Mouse (Mus musculus) megakaryocyte, adult 5-6 weeks (primary cell): Measurements from ENCODE around the gene Ak3. TPM values are rescaled to one million over a fixed set of nuclear protein-coding genes. Genes with fewer than 3 reads are reported as not detected.
A peak's percentile ranks its signal among the peaks of the same experiment; 100 is the strongest.
"Not testable (repeated sequence)": the region's sequence is repeated elsewhere in the genome, so short reads cannot be mapped to it uniquely, and the experiment has no call there.

Source experiments
- ATAC-seq: 2 replicates; pipeline ENCODE4 v1.8.0; 2016; ENCODE audit warnings: mild to moderate bottlenecking, inconsistent platforms; ENCODE audit not compliant: poor library complexity, severe bottlenecking
- total RNA-seq, 2 experiments: library from RNA; stranded (forward) in 1 of 2; stranded (reverse) in 1 of 2; fragments of 153-499, 151-499 nt in 1 of 2; fragments of 221-1000, 200-1000 nt in 1 of 2; gene quantifications; 2 replicates each; pipeline versions ENCODE4 v1.2.3 to v1.2.4; 2015 to 2017

Gene Ak3
- total RNA-seq, 2 experiments from 2014 or later: 18.2 to 30.7 TPM

- ATAC-seq: no peak
These were observed 2.4 kb downstream of the Ak3 start for GRCm38 (mm10) chr19:29045369-29045768.

DNA sequence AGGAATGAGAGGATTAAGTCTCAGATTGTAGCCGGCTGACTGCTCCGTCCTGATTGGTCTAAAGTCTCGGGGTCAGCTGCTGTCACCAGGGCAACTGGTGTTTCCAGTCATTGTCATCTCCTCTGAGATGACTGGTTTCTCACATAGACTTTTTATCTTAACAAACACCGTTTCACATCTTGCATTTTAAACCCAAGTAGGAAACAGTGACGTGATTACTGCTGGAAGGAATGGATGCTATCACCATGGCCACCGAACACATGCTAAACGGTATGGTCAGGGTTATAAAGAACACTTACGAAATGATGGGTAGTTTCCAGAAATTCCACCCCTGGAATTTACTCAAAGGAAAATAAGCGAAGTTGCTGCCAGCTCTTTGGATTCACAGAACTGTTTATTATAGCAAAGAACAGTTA, 3.4 kb downstream of the Ak3 start:
- ATAC-seq: no peak

DNA sequence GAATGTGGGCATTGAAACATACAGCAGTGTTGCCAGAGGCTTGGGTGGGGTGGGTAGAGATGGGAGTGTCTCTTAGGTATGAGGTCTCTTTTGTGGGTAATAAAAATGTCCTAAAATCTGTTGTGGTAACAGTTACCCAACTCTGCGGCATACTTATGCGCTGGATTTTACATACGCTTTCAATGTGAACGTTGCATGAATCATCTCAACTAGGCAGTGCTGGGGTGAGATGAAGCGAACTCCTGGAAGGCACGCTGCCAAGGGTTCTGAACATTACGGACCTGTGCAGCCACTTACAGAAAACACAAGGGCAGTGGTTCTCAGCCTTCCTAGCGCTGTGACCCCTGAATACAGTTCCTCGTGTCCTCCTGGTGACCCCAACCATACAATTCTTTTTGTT, 5.1 kb downstream of the Ak3 start:
- ATAC-seq: peak; percentile 50

DNA sequence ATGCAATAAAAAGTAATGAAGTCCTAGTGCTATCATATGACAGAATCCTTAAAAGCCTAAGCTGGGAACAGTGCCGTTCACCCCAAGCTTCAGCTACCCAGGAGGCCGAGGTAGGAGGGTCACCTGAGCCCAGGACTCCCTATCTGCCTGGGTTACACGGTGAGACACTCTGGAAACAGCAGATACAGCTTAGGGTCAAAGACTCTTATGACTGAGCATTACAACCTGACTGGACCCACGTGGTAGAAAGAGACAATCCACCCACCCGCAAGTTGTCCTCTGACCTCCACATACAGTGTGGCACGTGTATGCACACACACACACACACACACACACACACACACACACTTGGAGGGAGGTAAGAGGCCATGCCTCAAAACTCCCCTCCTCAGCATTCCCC, 5.6 kb downstream of the Ak3 start:
- ATAC-seq: no peak

DNA sequence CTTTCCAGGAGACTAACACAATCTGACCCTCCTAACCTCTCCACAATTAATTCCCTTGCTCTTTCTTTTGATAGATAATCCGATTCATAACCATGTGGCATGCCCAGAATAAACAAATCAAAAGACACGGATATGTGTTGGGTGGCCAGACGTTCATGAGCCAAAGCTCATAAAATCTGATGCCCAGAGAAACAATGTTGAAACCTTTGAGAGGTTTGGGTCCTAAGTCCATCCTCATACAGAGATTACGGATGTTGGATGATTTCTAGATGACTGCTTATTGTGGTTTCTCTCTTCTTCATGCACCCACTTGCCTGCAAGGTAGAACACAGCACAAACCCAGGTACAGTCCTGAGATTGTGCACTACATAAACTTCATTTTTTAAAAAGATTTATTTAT, 7.6 kb downstream of the Ak3 start:
- no peak for ATAC-seq

- ATAC-seq: no peak
These were observed 8.4 kb downstream of the Ak3 start for GRCm38 (mm10) chr19:29039334-29039733.

DNA sequence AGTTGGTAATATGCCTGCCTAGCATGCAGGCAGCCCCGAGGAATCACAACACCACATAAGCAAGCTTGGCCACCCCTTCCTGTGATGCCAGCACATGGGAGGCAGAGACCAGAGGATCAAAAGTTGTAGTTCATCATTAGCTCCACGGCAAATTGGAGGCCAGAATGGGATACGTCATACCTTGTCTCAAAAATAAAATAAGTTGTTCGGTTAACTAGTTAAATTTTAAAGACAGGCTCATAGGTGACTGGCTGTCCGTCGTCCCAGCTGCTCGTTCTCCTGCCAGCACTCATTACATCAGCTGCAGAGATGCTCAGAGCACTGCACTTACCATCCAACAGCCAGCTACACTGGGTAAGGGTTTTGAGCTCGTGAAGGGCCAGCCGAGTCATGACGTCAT, 10.2 kb downstream of the Ak3 start:
- no peak for ATAC-seq

DNA sequence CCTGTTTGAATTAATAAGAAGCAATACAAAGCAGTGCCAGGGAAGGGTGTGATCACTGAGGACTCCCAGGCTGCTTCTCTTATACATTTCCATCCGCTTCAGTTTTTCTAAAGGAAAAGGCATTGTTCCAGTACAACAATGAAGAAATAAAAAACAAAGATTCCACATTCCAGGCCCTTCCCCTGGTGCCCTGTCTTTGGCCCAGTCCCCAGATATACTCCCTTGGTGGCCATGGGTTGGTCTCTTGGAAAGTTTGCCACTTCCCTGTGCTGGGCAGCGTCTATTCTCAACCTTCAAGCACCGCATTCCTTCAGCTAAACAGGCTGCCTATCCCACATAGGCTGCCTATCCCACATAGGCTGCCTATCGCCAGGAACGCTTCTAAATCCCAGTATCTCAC, 10.7 kb downstream of the Ak3 start:
- ATAC-seq: no peak

- no peak for ATAC-seq
These were observed 15.1 kb downstream of the Ak3 start for GRCm38 (mm10) chr19:29032662-29033061.

- ATAC-seq: no peak
These were observed 16.0 kb downstream of the Ak3 start for GRCm38 (mm10) chr19:29031788-29032187.

DNA sequence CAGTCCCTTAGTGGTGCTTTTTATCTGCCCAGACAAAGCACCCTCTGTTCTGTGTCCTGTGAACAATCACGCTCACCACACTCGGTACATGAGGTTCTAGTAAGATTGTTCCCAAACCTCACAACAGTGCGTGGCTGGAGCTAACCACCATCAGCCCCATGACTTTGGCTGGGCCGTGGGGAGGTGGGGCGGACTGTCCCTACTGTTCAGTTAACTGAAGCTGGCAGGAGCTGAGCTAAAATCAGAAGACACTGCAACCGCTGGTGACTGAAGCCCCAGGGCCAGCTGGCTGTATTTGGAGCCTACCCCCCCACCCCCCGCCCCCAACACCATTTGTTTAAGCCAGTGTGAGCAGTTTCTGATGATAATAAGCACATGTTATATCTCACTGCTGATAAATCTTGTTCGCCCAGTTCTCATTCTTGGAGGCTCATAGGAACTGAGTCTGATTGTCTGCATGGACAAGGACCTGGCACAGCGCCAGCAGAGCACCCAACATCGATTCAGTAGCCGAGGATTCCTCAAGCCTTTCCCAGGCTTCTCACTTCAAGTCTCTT, 23.3 kb downstream of the Ak3 start:
- no peak for ATAC-seq

DNA sequence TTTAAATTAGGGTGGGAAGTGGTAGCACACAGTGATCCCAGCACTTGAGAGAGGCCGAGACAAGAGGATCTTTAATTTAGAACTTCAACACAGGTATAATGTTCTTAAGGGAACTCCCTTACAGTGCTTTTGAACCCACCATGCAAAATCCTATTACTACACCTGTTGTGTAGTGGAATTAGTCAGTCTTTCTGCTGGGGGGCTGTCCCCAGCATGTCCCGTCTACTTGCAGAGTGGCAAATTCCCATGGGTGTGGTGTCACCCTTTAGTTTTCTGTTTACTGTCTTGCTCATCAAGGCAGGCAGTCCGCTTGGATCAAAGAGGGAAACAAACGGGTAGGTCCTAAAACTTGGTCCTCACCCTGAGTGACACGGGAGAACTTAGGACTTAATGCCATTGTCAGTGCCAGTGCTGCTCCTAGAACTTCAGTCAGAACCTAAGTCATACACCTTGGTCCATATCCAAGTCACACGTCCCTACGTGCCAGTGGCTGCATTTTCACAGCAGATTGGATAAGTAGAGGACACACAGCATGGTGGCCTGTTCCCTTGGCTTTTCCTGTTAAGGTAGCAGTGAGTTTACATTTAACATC, 25.9 kb downstream of the Ak3 start:
- ATAC-seq: no peak

GRCm38 (mm10) chr19:29019647-29020046, 28.1 kb downstream of the Ak3 start:
- no peak for ATAC-seq

GRCm38 (mm10) chr19:29016786-29017185, 31.0 kb downstream of the Ak3 start:
- ATAC-seq: no peak

- ATAC-seq: no peak
These were observed 31.5 kb downstream of the Ak3 start for GRCm38 (mm10) chr19:29016204-29016765.

DNA sequence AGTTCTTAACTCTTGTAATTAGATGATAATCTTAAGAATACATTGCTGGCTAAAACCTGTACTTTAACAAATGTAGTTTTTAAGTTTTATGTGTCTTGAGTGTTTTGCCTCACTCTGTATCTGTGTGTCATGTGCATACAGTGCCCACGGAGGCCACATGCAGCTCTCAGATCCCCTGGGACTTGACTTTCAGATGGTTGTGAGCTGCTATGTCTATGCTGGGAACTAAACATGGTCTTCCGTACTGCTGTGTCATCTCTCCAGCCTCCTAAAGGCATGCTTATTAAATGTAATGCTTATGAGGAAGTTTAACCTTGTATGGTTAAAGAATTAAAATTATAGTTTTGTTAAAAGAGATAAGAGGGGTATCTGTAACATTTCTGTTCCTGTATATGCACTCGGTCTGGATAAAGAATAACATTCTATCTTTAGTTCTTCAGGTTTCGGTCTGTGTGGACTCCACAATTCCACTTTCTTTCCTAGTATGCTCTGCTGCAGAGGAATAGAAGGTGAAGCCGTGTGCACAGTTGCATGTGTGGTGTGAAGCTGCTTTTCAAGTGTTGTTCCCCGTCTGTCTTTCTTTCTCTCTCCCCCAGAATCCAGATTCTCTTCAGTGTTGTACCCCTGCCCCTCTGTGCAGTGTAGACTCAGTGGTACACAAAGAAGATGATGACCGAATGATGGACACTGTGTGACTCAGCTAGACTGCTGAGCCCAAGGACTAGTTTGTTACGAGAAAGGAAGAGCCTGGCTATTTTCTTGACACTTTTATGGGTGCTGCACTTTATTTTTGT, 32.2 kb downstream of the Ak3 start:
- no peak for ATAC-seq

DNA sequence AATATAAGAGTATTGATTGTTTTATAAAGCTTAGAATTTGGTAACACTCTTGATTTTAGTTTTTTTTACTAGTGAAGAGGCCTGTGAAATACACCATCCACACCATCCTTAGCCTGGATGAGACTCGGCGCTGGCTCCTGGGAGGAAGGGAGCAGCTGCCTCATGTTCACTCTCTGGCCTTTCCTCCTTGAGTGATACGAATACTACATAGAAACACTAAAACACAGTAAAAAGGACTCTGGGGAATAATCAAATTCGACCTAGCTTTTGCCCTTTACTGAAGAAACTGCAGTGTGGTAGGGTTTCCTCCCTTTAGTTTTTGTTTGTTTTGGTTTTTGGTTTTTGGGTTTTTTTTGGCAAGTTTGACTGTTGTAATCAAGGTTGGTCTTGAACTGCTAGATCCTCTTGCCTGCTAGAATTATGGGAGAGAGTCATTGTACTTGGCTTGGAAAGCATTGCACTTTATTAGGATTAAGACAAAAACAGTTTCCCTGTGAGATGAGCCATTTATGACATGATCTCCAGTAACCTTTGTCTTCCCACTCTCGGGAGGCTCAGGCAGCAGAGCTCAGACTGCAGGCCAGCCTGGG, 33.2 kb downstream of the Ak3 start:
- ATAC-seq: no peak

DNA sequence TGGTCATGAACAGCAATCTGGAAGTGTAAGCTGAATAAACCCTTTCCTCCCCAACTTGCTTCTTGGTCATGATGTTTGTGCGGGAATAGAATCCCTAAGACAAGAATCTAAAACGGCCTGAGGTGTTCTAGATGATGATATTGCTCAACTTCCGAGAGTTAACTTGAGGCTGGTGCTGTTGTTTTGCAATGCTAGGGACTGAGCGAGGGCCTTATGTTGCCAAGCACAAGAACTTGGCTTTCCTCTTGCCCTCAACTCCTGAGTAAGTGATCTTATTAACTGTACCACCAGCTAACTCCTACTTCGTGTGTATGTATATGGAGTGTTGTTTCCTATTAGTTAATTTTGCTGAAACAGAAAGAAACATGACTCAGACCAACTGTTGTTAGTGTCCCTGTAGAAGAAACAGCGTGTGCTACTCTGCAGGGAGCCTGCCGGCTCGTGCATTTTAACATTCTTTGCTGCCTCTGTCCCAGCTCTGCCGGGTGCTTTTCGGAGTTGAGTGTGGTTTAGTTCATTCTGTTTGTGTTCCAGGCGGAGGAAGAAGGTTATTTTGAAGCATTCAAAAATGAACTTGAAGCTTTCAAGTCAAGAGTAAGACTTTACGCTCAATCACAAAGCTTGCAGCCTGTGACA, 36.3 kb downstream of the Ak3 start:
- ATAC-seq: no peak

GRCm38 (mm10) chr19:29009046-29009445, 38.7 kb downstream of the Ak3 start:
- ATAC-seq: no peak

DNA sequence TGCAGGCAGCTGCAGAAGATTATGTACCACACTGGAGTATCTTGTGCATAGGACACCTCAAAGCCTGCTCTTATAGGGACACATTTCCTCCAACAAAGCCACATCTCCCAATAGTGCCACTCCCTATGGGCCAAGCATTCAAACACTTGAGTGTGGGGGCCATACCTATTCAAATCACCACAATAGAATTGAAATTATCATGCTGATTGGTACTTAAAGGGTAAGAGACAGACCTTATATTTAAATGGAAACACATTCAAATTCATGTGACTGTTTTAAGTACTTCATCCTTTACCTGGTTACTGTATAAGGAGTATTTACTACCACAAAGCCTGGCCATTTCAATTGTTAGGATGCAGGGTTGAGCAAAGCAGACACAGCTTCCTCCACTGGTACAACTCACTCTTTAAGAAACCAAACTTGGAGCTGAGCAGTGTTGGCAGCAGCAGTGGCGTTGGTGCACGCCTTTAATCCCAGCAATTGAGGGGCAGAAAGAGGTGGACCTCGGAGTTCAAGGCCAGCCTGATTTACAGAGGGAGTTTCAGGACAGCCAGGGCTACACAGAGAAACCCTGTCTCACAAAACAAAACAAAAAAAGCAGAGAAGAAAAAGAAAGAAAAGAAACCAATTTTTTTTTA, 39.6 kb downstream of the Ak3 start:
- no peak for ATAC-seq

- not testable (repeated sequence) for ATAC-seq
These were observed 47.4 kb downstream of the Ak3 start for GRCm38 (mm10) chr19:29000321-29000720.
